Mouse (Mus musculus): ENCODE measurements at regions not wholly inside any gene's neighbourhood (a gene's known extent, or its start where the extent isn't known, plus 50 kb on each side); places are given as distances from the start of the nearest gene placed in this dataset.

GRCm38 (mm10) chr3:123905928-123906721, 215.5 kb upstream of the Ndst3 start:
- ATAC-seq (ENCODE audit: insufficient number of reproducible peaks, low FRiP score, low TSS enrichment) = peak; percentile 80

GRCm38 (mm10) chr3:123918140-123918539, 227.5 kb upstream of the Ndst3 start:
- ATAC-seq (ENCODE audit: insufficient number of reproducible peaks, low FRiP score, low TSS enrichment) = no peak

DNA sequence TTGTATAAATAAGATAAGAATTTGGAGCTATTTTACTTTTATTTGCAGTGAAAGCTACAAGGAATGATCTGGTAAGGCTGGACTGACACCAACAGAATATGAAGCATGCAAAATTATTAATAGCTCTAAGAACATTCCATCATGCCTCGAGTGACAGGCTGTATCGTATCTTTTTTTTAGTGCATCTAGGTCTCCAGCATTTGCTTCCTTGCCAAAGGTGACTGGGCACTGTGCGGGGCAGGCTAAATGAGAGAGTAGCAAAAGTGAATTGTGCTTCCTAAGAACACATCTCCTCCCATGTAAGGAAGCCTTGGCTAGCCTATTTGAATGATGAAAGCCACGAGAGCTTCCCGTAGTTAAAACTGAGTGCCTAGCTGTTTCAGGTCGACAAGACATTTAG, 261.5 kb upstream of the Ndst3 start:
- 0 out of 2 replicates have a peak, but pooled peaks have one; percentile 49 for ATAC-seq (ENCODE audit: insufficient number of reproducible peaks, low FRiP score, low TSS enrichment)

GRCm38 (mm10) chr3:123967373-123967772, 276.7 kb upstream of the Ndst3 start:
- peak; percentile 45; the same call in 1 of the 2 replicates for ATAC-seq (ENCODE audit: insufficient number of reproducible peaks, low FRiP score, low TSS enrichment)

GRCm38 (mm10) chr3:123972367-123972766, 281.7 kb upstream of the Ndst3 start:
- ATAC-seq (ENCODE audit: insufficient number of reproducible peaks, low FRiP score, low TSS enrichment) = no peak

DNA sequence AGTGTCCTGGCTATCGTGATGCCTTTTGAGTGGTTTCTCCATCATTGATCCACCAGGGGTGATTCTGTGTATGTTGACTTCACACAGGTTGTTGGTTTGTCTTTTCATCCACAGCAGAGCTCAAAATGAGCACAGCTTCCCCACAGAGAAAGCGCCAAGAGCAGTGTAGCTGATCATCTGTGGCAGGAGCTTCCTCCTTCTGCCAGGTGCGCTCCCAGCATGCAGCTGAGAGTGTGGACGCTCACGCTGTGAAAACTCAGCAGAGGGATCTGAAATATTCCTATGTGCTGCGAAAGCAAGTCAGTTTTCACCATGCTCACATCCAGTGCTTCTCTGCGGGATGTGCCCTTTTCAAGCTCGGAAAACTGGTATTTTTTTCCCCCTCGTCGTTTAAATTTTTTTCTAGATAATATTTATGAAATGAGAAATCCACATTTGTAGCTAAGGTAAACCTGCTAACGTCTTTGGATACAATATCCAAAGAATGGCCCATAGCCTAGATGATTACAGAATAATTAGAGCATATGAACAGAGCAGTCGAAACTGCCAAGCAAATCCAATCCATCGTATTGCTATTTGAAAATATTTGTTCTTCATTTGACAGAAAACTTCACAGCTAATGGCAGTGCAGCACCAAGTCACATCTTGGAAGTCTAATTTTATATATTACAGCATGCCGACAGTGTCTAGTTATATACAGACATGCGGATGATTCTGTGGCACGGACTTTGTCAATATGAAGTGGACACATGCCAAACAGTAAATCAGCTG, 283.3 kb upstream of the Ndst3 start:
- peak; percentile 94 for ATAC-seq (ENCODE audit: insufficient number of reproducible peaks, low FRiP score, low TSS enrichment)

DNA sequence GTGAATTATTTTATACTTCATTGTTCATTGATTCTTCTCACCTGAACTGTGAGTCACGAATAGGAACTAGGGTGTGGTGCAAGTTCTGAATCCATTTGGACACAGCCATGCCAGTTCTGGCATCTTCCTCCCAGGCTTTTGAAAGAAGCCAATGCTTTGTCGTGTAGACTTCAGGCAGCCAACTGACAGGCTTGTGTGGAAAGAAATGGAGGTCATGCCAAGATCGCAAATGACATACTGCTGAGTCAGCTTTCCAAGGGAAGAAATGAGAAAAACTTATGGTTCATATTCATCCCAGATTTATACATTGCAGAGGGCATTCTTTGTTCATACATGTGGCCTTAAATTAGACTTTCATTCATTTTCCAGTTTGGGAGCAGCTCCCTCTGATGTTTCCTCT, 285.8 kb upstream of the Ndst3 start:
- ATAC-seq (ENCODE audit: insufficient number of reproducible peaks, low FRiP score, low TSS enrichment) = no peak

- ATAC-seq (ENCODE audit: insufficient number of reproducible peaks, low FRiP score, low TSS enrichment) = peak; percentile 79
Observed at GRCm38 (mm10) chr3:123977168-123977567, 286.5 kb upstream of the Ndst3 start.

DNA sequence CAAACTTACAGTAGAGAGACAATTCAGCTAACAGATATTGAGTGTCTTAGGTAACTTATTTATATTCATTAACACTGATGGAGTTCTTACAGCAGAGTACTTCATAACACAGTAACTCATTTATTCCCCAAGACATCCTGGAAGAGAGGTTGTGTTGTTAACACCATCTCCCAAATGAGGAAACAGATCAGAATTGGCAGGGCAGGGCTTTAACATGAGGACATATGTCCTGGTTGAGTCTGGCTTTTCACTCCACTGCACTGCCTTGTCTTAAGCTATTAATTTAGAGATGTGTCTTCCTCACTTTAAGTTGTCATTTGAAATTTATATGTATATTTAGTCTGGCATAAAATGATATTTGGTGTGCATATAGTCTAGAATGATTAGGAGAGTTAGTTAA, 292.4 kb upstream of the Ndst3 start:
- no peak for ATAC-seq (ENCODE audit: insufficient number of reproducible peaks, low FRiP score, low TSS enrichment)

DNA sequence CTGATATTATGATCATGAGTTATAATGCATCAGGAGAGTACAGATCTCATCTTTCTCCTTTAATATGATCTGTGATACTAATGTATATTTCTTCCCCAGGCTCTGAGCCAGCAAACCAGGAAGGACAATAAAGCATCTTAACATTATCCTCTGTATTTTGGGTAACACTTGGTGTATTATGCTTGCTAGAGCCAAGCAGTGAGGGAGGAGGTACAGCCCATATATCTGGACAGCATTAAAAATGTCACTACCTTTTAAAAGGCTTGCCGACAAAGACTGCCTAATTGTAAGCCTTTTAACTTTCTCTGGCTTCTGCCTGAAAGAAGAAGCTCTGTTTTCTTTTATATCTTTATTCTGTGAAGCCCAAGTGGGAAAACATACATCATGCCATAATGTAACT, 292.9 kb upstream of the Ndst3 start:
- peak; percentile 26; the same call in 1 of the 2 replicates for ATAC-seq (ENCODE audit: insufficient number of reproducible peaks, low FRiP score, low TSS enrichment)

GRCm38 (mm10) chr3:123984028-123984427, 293.4 kb upstream of the Ndst3 start:
- ATAC-seq (ENCODE audit: insufficient number of reproducible peaks, low FRiP score, low TSS enrichment) = no peak

GRCm38 (mm10) chr3:123999957-124000616, 309.4 kb upstream of the Ndst3 start:
- ATAC-seq (ENCODE audit: insufficient number of reproducible peaks, low FRiP score, low TSS enrichment) = no peak

GRCm38 (mm10) chr3:124000883-124001282, 310.2 kb upstream of the Ndst3 start:
- ATAC-seq (ENCODE audit: insufficient number of reproducible peaks, low FRiP score, low TSS enrichment) = no peak

DNA sequence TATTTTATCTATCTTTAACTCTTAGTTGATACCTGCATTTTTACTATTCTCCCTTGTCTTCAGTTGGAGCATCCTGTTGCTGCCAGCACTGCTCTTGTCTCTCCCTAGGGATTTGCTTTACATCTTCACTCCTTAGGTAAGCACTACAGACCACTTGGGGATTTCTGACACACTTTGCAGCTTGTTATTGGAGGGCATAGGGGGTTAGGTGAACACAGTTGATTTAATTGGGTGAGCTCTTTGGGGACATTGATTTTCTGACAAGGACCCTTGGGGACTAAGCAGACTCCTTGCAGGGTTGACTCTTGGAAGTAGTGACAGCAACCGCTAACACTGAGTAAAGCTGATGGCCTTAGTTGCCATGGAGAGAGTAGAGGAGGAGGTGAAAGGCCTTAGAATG, 309.0 kb upstream of the Tram1l1 start:
- no peak for ATAC-seq (ENCODE audit: insufficient number of reproducible peaks, low FRiP score, low TSS enrichment)

- ATAC-seq (ENCODE audit: insufficient number of reproducible peaks, low FRiP score, low TSS enrichment) = no peak
Observed at GRCm38 (mm10) chr3:124018618-124019017, 302.0 kb upstream of the Tram1l1 start.

DNA sequence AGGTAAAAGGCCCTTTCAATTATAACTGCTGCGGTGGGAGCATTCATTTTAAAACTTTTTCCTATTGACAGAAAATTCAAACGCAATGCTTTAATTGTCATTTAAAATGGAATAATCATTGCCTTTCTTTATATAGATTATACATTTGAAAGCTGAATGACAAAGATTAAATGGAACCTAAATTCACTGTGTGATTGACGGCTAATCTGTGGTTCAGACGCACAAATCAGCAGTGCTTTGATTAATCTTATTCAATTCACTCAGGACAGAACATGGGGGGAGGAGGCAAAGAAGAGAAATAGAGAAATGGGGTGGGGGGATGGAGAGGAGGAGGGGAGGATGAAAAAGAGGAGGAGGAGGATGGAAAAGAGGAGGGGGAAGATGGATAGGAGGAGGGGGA, 294.5 kb upstream of the Tram1l1 start:
- no peak for ATAC-seq (ENCODE audit: insufficient number of reproducible peaks, low FRiP score, low TSS enrichment)

GRCm38 (mm10) chr3:124067061-124067460, 253.6 kb upstream of the Tram1l1 start:
- ATAC-seq (ENCODE audit: insufficient number of reproducible peaks, low FRiP score, low TSS enrichment) = peak; percentile 22; the same call in 1 of the 2 replicates

- ATAC-seq (ENCODE audit: insufficient number of reproducible peaks, low FRiP score, low TSS enrichment) = no peak
Observed at GRCm38 (mm10) chr3:124067538-124067937, 253.1 kb upstream of the Tram1l1 start.

- no peak for ATAC-seq (ENCODE audit: insufficient number of reproducible peaks, low FRiP score, low TSS enrichment)
Observed at GRCm38 (mm10) chr3:124067971-124068370, 252.7 kb upstream of the Tram1l1 start.

DNA sequence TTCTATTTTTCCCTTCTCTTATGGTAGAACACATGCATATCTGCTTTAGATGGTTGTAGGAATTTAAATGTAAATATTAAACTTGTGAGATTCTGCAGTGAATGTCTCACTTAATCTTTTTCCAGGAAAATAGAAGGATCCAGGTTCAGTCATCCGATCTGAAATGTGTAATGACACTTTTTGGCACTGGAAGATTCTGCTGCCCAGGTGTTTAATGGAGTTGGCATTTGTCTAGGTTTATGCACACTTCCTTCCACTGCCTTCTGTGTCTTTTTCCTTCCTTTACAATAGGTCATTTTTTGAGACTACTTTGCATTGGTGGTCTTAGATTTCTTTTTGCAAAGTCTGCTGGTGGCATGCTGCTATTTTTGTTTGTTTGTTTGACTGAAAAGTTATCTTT, 251.5 kb upstream of the Tram1l1 start:
- ATAC-seq (ENCODE audit: insufficient number of reproducible peaks, low FRiP score, low TSS enrichment) = peak; percentile 84
